In the genomic region with DNA sequence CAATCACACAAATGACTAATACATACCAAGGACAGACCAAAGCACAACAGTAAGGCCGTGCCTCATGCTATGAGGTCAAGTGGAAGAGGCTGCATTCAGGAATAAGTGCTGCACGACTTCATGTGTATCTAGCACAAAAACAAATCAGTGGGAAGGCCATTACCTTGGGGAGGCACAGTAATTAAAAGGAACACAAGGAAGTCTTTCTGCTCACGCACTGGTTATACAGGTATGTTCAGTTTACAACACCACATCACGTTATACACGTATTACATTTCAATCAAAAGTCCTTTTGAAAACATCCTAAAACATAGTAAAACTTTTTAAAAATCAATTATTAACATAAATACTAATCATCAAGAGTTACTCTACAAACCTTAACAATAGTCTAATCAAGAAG, we compare ENCODE assay signal across 11 mouse cellular contexts.
"Had no signal": no experiment of that assay in that cellular context is flagged by ENCODE, and none has a peak within 500 bp of the region (broad histone marks: within the 10 kb centered on the region; RNA-seq: fewer than 3 reads in every experiment).

No protein-coding gene starts in this region.

- DNase-seq: kidney, adult 8-10 months; kidney, postnatal 25 days; layer of hippocampus, adult 9-11 months; left cerebral cortex, postnatal 4 days; right cerebral cortex, adult 18-20 months; right cerebral cortex, postnatal 25 days; thymus, adult 2 months; thymus, postnatal 25 days had no signal

- H3K9ac ChIP-seq: limb, embryonic 13.5 days; liver, embryonic 14.5 days; midbrain, embryonic 12.5 days had no signal

- H3K36me3 ChIP-seq: limb, embryonic 13.5 days; midbrain, embryonic 12.5 days had no signal

- H3K27ac ChIP-seq: limb, embryonic 13.5 days; liver, embryonic 14.5 days; midbrain, embryonic 12.5 days had no signal

- H3K27me3 ChIP-seq: limb, embryonic 13.5 days; midbrain, embryonic 12.5 days had no signal

- H3K4me2 ChIP-seq: limb, embryonic 13.5 days; midbrain, embryonic 12.5 days had no signal

- H3K4me1 ChIP-seq: midbrain, embryonic 12.5 days had no signal

- H3K9me3 ChIP-seq: limb, embryonic 13.5 days; midbrain, embryonic 12.5 days had no signal

- H3K4me3 ChIP-seq: limb, embryonic 13.5 days; midbrain, embryonic 12.5 days had no signal
